Mouse (Mus musculus) limb, embryonic 13.5 days (tissue): Measurements from ENCODE around the gene Gm49368. TPM values are rescaled to one million over a fixed set of nuclear protein-coding genes. Genes with fewer than 3 reads are reported as not detected.
"Not testable (repeated sequence)": the region's sequence is repeated elsewhere in the genome, so short reads cannot be mapped to it uniquely, and the experiment has no call there.

Experiments
- ATAC-seq: fragments of 200-750 bp; cut with Nextera tagmentation; 2 replicates; pipeline ENCODE4 v1.8.0; 2017; ENCODE audit warnings: low read depth, moderate number of reproducible peaks, moderate TSS enrichment; ENCODE audit not compliant: low FRiP score
- H3K27ac ChIP-seq: fragments of 300-500 bp; sonication (generic); 2 replicates; pipeline ENCODE4 v1.5.1; 2015; ENCODE audit warnings: inconsistent platforms, mild to moderate bottlenecking, moderate library complexity
- H3K27me3 ChIP-seq: fragments of 300-500 bp; sonication (generic); 2 replicates; pipeline ENCODE4 v1.6.1; 2015; ENCODE audit warnings: mild to moderate bottlenecking, inconsistent platforms
- H3K36me3 ChIP-seq: fragments of 300-500 bp; sonication (generic); 2 replicates; pipeline ENCODE4 v1.6.1; 2015; ENCODE audit warnings: inconsistent platforms, mild to moderate bottlenecking, moderate library complexity
- H3K4me1 ChIP-seq: fragments of 300-500 bp; sonication (generic); 2 replicates; pipeline ENCODE4 v1.6.1; 2015; ENCODE audit warnings: inconsistent platforms
- H3K4me2 ChIP-seq: fragments of 300-500 bp; sonication (generic); replicated peaks from 2 replicates; pipeline ENCODE4 v1.6.1; 2015; ENCODE audit warnings: inconsistent platforms, mild to moderate bottlenecking, moderate library complexity
- H3K4me3 ChIP-seq: fragments of 300-500 bp; sonication (generic); 2 replicates; pipeline ENCODE4 v1.5.1; 2015; ENCODE audit warnings: moderate library complexity, mild to moderate bottlenecking, inconsistent platforms
- H3K9ac ChIP-seq: fragments of 300-500 bp; sonication (generic); 2 replicates; pipeline ENCODE4 v1.6.1; 2015; ENCODE audit warnings: mild to moderate bottlenecking, inconsistent platforms
- H3K9me3 ChIP-seq: fragments of 300-500 bp; sonication (generic); 2 replicates; pipeline ENCODE4 v1.6.1; 2016; ENCODE audit warnings: inconsistent platforms
- WGBS: fragments of 180-500 bp; shearing (Covaris S2); methylation state at CpG from one replicate; pipeline ENCODE4 v1.1.7; 2015; 5-methylcytosine and 5-hydroxymethylcytosine counted together
- polyA plus RNA-seq: library from polyadenylated mRNA; unstranded; fragments of >200 nt; fragmentation: Nextera tagmentation; extraction: Ambion mirVana; gene quantifications from 2 replicates; pipeline ENCODE4 v1.2.1, GENCODE M21; 2015

Gm49368 gene
- polyA plus RNA-seq, 1 experiment from 2014 or later, result not detected

DNA sequence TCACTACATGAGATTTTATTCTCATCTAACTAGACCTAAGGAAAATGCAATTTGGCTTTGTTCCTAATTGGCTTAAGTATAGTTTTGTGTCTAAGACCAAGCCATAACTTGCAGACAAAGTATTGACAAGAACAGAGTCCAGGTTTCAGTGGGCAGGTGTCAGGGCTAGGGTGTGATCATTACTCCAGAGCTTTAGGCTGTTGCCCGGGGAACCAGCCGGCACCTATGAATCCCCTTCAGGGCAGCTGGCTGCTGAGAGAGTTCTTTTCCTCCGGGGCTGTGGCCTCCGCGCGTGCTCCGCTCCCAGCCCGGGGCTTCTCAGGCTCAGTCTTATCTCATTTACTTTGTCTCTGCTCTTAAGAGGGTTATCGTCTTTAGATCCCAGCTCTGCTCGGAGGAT lies 92.4 kb downstream of the Gm49368 start:
- Histone ChIP-seq H3K27me3 (no peaks in the 10 kb centered on the region), H3K9me3 (no peaks in the 10 kb centered on the region), H3K4me3 (no peak overlapping the region), H3K27ac (no peak overlapping the region), H3K36me3 (no peaks in the 10 kb centered on the region), H3K4me1 (no peaks in the 10 kb centered on the region), H3K4me2 (no peak overlapping the region), H3K9ac (no peak overlapping the region)
- 68% methylated on average over 10 of the region's 10 CpGs for WGBS
- ATAC-seq, result no peak

DNA sequence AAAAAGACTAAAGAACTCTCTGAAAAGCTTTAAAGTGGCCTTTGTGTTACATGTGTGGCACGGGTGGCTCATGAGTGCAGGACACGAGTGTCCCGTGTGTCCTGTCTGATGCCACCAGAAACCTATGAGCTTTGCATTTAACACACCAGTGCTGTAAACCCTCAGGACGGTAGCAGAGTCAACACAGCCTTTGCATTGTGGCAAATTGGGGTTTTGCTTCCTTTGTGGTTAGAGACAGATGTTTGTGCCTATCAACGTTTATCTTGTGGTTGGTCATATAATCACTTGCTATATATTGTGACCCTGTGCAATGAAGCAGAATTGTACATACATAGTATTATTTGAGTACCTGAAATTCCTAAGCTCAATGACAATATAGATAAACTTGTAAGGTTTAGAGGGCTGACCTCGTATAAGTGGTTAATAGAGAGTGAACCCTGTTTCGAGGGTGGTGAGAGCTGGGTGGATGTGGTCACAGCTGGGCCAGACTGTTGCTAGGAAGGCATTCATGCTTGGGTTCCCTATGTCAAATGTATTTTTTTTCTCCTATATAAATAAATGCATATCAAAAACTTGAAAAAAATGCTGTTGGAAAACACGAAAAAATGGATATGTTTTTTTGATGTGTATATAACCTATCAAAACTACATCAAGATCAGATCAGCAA lies 96.3 kb downstream of the Gm49368 start:
- H3K36me3 ChIP-seq, H3K9me3 ChIP-seq, H3K4me3 ChIP-seq, H3K4me2 ChIP-seq, H3K4me1 ChIP-seq, H3K9ac ChIP-seq, H3K27ac ChIP-seq, ATAC-seq, H3K27me3 ChIP-seq: not testable (repeated sequence)
- 63% methylated on average over 8 of the region's 8 CpGs for whole genome bisulfite sequencing

DNA sequence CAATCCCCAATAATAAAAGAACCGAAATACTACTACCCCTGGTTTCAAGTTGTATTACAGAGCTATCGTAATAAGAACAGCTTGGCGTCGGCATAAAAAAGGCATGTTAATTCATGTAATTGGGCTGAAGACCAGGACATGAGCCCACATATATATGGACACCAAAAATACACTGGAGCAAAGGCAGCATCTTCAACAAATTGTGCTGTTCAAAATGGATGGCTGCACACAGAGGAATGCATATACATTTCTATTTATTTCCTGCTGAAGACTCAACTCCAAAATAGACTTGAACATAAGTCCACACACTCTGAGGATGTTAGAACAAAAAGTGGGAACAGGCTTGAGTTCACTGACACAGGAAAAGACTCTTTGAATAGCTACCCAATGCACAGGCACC lies 101.5 kb downstream of the Gm49368 start:
- 96% methylated on average over 4 of the region's 4 CpGs for WGBS
- no peak for ATAC-seq
- no peaks in the 10 kb centered on the region for H3K36me3 ChIP-seq
- no peaks in the 10 kb centered on the region for H3K27me3 ChIP-seq
- no peak overlapping the region for H3K27ac ChIP-seq
- no peak overlapping the region for H3K4me2 ChIP-seq
- no peak overlapping the region for H3K4me3 ChIP-seq
- no peak overlapping the region for H3K9ac ChIP-seq
- no peaks in the 10 kb centered on the region for H3K9me3 ChIP-seq
- H3K4me1 ChIP-seq, result no peaks in the 10 kb centered on the region

- no peaks in the 10 kb centered on the region for H3K4me1 ChIP-seq
- no peak overlapping the region for H3K27ac ChIP-seq
- H3K9ac ChIP-seq, result no peak overlapping the region
- H3K36me3 ChIP-seq, result no peaks in the 10 kb centered on the region
- no peak overlapping the region for H3K4me3 ChIP-seq
- H3K27me3 ChIP-seq, result no peaks in the 10 kb centered on the region
- H3K9me3 ChIP-seq, result no peaks in the 10 kb centered on the region
- 88% methylated on average over 7 of the region's 7 CpGs for WGBS
- no peak for ATAC-seq
- no peak overlapping the region for H3K4me2 ChIP-seq
Observed at GRCm38 (mm10) chr7:128166391-128166790, 103.9 kb downstream of the Gm49368 start.

- no peaks in the 10 kb centered on the region for H3K4me1 ChIP-seq
- 50% methylated on average over 3 of the region's 3 CpGs for WGBS
- H3K4me2 ChIP-seq, result no peak overlapping the region
- no peak overlapping the region for H3K9ac ChIP-seq
- H3K4me3 ChIP-seq, result no peak overlapping the region
- H3K27me3 ChIP-seq, result no peaks in the 10 kb centered on the region
- H3K9me3 ChIP-seq, result no peaks in the 10 kb centered on the region
- no peak for ATAC-seq
- H3K27ac ChIP-seq, result no peak overlapping the region
- no peaks in the 10 kb centered on the region for H3K36me3 ChIP-seq
Observed at GRCm38 (mm10) chr7:128169996-128170395, 107.5 kb downstream of the Gm49368 start.

Other genes starting within 250 kb of the Gm49368 start
- gene Stx4a, start 238.4 kb upstream of the Gm49368 start, polyA plus RNA-seq, result 53.2 and 55.6 TPM in 2 replicates
- gene Stx1b, start 238.1 kb upstream of the Gm49368 start, polyA plus RNA-seq, result 7.7 and 8.1 TPM in 2 replicates
- 10.5 and 11.6 TPM in 2 replicates for gene Zfp646, start 186.5 kb upstream of the Gm49368 start, polyA plus RNA-seq
- gene Zfp668, start 185.9 kb upstream of the Gm49368 start, polyA plus RNA-seq, result 23.0 and 24.4 TPM in 2 replicates
- gene Prss53, start 171.7 kb upstream of the Gm49368 start, polyA plus RNA-seq, result 1.9 and 2.1 TPM in 2 replicates
- gene Gm21974, start 167.2 kb upstream of the Gm49368 start, polyA plus RNA-seq, result not detected in 2 replicates
- 159 and 174 TPM in 2 replicates for gene Vkorc1, start 167.1 kb upstream of the Gm49368 start, polyA plus RNA-seq
- gene Bckdk, start 158.6 kb upstream of the Gm49368 start, polyA plus RNA-seq, result 84.9 and 85.3 TPM in 2 replicates
- 44.2 and 47.8 TPM in 2 replicates for gene Kat8, start 150.2 kb upstream of the Gm49368 start, polyA plus RNA-seq
- 4.4 and 5.7 TPM in 2 replicates for gene Prss8, start 132.6 kb upstream of the Gm49368 start, polyA plus RNA-seq
- 9.6 and 11.9 TPM in 2 replicates for gene Prss36, start 116.0 kb upstream of the Gm49368 start, polyA plus RNA-seq
- gene Fus, start 95.2 kb upstream of the Gm49368 start, polyA plus RNA-seq, result 542 and 587 TPM in 2 replicates
- gene Pycard, start 68.8 kb upstream of the Gm49368 start, polyA plus RNA-seq, result 22.5 and 27.7 TPM in 2 replicates
- gene Trim72, start 58.7 kb upstream of the Gm49368 start, polyA plus RNA-seq, result 1.7 and 1.8 TPM in 2 replicates
- gene Itgam, start within 50 bp of the Gm49368 start, polyA plus RNA-seq, result 0.87 and 0.92 TPM in 2 replicates
- not detected in 2 replicates for gene Itgax, start 66.9 kb downstream of the Gm49368 start, polyA plus RNA-seq
- not detected in 2 replicates for gene Itgad, start 91.7 kb downstream of the Gm49368 start, polyA plus RNA-seq
- 24.2 and 27.0 TPM in 2 replicates for gene Cox6a2, start 143.7 kb downstream of the Gm49368 start, polyA plus RNA-seq
- gene Armc5, start 174.7 kb downstream of the Gm49368 start, polyA plus RNA-seq, result 16.6 and 18.5 TPM in 2 replicates
- 9.2 and 9.6 TPM in 2 replicates for gene 9130023H24Rik, start 175.3 kb downstream of the Gm49368 start, polyA plus RNA-seq
- 48.8 and 49.1 TPM in 2 replicates for gene Tgfb1i1, start 184.1 kb downstream of the Gm49368 start, polyA plus RNA-seq
- 0.29 and 0.36 TPM in 2 replicates for gene Slc5a2, start 203.0 kb downstream of the Gm49368 start, polyA plus RNA-seq
- 21.6 and 26.4 TPM in 2 replicates for gene BC017158, start 235.5 kb downstream of the Gm49368 start, polyA plus RNA-seq